Mouse (Mus musculus) kidney, adult 2 months (tissue): ENCODE results near the gene Gm45902.

ENCODE experiments used
- CTCF ChIP-seq: fragments of 200-500 bp; conservative IDR thresholded peaks from 2 replicates; pipeline ENCODE4 v1.5.1; 2011; ENCODE audit warnings: low read depth, mild to moderate bottlenecking, control low read depth, low read length, moderate library complexity, mixed read lengths; ENCODE audit not compliant: insufficient read depth, insufficient read length
- POLR2A ChIP-seq: fragments of 200-500 bp; IDR thresholded peaks from one replicate; pipeline ENCODE4 v1.6.1; 2011; ENCODE audit warnings: low read depth, low read length, control low read depth

DNA sequence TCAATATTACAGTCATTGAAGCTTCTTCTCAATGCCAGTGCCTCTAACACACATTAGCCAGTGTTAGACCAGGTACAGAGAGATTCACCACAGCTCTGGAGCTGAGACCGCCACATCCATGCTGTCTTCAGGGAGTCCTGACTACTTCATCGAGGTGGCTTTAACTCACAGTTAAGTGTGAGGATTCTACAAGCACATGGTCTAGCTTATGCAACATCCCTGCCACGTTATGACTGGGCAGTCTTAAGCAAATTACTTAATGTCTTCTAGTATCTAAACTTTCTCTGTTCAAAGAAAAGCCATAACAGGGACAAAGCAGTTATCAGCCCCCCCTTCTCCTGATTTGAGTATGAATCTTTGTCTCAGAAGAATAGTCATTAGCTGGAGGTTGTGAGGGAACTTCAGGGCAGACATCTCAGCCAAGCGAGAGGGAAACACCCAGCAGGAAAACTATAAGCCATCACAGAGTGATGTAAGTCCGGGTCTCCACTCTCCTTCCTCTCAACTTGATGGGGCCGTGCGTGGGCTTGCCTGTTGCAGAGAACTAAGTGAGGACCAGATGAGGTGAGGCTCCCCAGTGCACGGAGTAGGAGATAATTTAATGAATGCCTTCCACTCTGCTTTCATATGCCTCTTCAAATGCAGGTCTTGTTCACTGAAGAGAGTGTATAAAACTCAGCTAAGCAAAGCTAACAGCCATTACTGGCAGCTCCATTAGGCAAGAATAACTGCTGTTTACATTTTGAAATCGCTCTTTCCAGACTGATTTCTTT lies 28.9 kb upstream of the Gm45902 start:
- TF ChIP-seq POLR2A (no peak), CTCF (no peak)
